Mouse (Mus musculus) yolk sac, embryonic 10.5 days (tissue): ENCODE measurements around the gene Ormdl3.

Experiments
- DNase-seq: peaks from one replicate; pipeline ENCODE4 v3.0.0-alpha.2; 2017; ENCODE audit warnings: low spot score

Ormdl3 gene

DNA sequence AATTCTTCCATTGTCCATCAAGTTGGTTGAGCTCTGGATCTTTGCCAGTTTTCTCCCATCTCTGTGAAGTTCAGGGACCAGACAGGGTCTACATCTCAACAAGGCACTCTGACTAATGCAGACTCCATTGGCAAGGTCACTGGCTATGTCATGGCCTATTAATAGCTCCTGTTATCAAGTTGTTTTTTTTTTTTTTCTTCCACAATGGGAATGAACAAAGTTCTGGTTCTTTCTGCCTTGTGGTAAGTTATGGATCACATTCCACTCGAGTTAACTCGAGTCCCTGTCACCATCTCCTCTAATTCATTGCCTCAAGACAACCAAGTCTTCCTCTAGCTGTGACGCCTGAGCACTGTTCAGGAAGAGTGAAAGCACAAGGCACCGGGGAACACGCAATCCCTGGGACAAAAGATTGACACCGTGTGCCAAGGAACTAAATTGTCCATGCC is 1.7 kb upstream of the Ormdl3 start:
- DNase-seq: no peak

DNA sequence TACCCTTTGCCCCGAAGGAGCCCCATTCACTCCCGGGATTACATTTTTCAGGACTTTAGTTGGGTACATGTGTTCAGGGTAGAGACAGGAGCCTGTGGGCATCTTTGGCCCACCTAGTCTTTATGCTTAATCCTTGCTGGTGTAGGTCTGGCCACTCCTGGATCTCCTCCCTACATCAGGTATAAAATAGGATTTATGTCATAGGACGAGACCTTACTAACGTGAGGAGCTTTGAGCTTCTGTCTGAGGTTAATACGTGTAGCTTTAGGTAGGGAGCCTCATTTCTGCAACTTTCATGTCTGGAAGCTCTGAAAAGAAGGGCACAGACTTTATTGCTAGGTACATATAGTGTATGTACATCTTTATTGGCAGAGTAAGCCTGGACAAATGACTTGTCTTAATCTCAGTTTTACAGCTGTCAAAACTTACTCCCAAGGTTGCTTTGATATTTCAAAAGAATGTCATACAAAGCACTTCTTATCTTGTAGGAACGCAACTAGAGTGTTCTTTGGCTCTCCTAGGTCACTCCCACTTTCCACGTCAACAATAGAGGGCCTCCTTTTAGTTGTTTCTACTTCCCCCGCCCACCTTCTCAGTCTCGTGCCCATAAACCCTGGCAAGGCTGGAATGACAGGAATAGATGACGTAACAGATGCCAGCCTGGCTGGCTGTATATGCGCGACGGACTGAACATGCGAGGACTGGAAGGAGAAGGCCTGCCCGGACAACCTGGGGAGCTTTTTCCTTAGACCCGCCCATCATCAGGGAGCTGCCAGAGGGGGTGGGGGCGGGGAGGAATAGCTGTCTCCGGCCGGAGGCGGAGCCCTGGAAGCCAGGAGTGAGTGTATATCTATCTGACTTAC is 747 bp upstream of the Ormdl3 start:
- DNase-seq: peak; percentile 93

GRCm38 (mm10) chr11:98586087-98586891 is 879 bp downstream of the Ormdl3 start:
- no peak for DNase-seq

DNA sequence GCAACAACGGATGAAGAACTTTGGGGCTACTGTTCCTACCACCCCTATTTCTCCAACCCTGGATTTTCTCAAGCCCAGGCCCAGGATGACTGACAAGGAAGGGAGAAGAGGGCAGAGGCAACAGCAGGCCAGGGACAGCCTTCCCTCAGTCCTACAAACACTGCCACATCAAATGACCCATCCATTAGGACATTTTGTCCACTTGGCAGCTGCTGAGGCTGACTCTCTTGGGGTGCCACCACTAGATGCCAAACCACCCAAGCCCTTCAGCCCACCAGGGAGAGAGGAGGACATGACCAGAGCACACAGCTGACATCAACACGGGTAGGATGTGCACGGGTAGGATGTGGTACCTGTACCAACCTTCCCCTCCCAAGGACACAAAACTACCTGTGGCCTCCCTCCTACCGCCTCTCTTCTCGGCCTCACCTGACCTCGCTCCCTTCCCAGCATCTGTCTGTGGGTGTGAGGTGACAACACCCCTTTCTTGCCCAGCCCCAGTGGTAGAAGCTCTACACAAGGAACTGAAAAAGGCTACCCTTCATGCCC is 2.5 kb downstream of the Ormdl3 start:
- no peak for DNase-seq

GRCm38 (mm10) chr11:98584146-98584545 is 3.0 kb downstream of the Ormdl3 start:
- DNase-seq: no peak

DNA sequence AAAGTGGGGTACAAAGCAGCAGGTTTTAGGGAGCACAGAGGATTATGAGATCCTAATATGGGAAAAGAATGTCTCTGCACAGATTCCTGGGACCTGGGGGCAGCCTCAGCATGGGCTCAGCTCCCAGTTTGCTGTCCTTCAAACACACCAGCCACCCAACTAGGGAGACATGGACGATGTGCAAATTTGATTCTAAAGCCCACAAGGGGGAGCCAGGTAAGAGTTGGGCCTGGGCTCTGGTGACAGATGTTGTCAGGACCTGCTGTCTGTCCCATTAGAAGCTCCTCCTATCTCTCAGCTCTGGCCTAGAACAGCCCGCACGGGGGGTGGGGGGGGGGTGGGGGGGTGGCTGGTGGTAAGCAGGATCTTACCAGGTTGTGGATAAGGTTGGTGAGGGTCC is 3.6 kb downstream of the Ormdl3 start:
- no peak for DNase-seq

DNA sequence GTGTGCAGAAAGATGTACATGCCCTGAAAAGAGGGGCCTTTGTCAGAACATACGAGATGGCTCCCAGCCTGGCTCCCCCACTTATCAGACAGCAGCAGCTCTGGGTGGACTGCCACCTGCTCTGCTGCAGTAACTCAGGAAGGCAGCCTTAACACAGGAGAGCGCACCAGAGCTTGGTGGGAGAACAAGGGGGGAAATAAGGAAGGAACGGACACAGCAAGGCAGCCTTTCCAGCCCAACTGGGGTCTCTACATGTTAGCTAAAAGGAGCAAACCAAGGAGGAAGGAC is 4.0 kb downstream of the Ormdl3 start:
- no peak for DNase-seq

- peak; percentile 24 for DNase-seq
Observed at GRCm38 (mm10) chr11:98582551-98583264, 4.5 kb downstream of the Ormdl3 start.

DNA sequence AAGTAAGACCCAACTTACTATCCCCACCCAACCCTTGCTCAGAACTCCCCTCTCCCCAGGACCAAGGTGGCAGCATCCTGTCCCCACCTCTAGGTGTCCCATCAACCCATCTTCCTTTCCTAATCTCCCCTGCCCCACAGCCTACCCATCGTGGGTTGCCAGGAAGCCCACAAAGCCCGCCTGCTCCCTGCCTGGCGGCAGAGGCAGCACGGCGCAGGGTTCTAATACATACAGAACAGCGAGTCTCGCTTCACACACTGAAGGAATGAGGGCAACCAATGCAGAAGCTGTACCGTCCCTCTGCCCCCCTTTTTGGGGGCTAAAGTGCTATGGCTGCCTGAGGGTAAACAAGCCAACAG is 5.2 kb downstream of the Ormdl3 start:
- no peak for DNase-seq

GRCm38 (mm10) chr11:98581286-98582029 is 5.7 kb downstream of the Ormdl3 start:
- DNase-seq: no peak

- peak; percentile 81 for DNase-seq
Observed at GRCm38 (mm10) chr11:98580301-98581121, 6.7 kb downstream of the Ormdl3 start.

GRCm38 (mm10) chr11:98577776-98578175 is 9.4 kb downstream of the Ormdl3 start:
- no peak for DNase-seq

- DNase-seq: no peak
Observed at GRCm38 (mm10) chr11:98569461-98569860, 17.7 kb downstream of the Ormdl3 start.

GRCm38 (mm10) chr11:98568326-98568725 is 18.8 kb downstream of the Ormdl3 start:
- no peak for DNase-seq

- DNase-seq: no peak
Observed at GRCm38 (mm10) chr11:98563921-98564414, 23.2 kb downstream of the Ormdl3 start.

DNA sequence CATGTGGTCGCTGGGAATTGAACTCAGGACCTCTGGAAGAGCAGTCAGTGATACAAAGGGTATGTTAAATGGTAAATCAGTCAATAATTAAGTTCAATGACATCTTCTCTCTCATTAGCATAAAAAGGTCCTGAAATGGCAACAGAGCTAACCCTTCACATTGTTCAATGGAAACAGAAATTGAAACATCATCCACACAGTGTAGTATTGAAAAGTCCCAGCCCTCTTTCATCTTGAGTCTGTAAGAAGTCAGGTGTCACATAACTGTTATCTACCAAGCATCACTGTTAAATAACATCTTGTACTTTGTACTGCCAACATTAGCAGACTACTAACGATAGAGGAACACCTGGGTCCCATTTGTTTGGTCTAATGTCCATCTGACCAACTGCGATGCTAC is 24.1 kb downstream of the Ormdl3 start:
- DNase-seq: no peak

- peak; percentile 42 for DNase-seq
Observed at GRCm38 (mm10) chr11:98560942-98561341, 26.2 kb downstream of the Ormdl3 start.

DNA sequence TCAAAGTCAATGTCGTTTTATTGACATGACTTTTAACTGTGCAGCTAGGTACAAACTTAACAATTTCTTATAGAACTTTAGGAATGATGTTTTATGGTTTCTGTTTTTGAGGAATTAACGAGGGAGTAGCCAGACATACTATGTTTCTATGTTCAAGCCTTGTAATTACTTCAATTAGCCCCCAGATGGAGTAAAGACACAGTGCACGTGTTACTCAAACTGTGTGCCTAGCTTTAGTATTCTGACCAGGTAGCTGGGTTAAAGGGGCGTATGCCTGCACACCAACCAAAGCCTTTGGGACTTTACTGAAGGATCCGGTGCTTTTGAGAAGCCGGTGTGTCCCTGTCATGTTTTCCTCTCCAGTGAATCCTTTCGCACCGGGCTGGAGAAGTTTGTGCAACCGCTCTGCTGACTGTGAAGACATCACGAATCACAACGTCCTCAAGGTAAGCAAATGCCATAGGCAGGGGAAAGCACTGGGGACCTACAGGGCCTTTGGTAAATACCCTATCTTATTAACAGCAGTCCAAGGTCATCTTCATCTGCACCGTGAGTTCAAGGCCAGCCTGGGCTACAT is 32.0 kb downstream of the Ormdl3 start:
- no peak for DNase-seq

DNA sequence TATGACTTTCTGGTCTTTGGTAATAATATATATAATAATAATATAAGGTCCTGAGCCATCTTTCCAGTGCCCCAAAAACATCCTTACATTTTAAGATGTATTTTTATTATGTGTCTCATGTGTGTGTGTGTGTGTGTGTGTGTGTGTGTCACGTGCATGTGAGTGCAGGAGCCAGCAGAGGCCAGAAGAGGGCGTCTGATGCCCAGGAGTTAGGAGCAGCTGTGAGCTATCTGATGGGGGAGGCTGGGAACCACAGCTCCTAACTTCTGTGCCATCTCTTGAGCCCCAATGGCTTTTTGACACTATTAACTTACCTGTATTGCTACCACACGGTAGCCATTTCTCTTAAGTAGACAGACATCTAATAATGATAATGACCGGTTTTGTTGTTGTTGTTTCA is 33.2 kb downstream of the Ormdl3 start:
- DNase-seq: no peak
